Mouse (Mus musculus) olfactory bulb, adult 2 months (tissue): ENCODE data around the gene Hspg2. TPM values are rescaled to one million over a fixed set of nuclear protein-coding genes. Genes with fewer than 3 reads are reported as not detected.

Experiments
- H3K27ac ChIP-seq: fragments of 200-500 bp; 2 replicates; pipeline ENCODE4 v1.5.1; 2012; ENCODE audit warnings: low read depth, low read length; ENCODE audit not compliant: insufficient read depth
- H3K4me1 ChIP-seq: fragments of 200-500 bp; 2 replicates; pipeline ENCODE4 v1.6.1; 2012; ENCODE audit warnings: low read length; ENCODE audit not compliant: control insufficient read depth, insufficient read depth
- H3K4me3 ChIP-seq: fragments of 200-500 bp; 2 replicates; pipeline ENCODE4 v1.5.1; 2012; ENCODE audit warnings: mild to moderate bottlenecking, low read depth, low read length, moderate library complexity; ENCODE audit not compliant: insufficient read depth
- CTCF ChIP-seq: fragments of 200-500 bp; IDR thresholded peaks from 2 replicates; pipeline ENCODE4 v1.5.1; 2012; ENCODE audit warnings: low read depth, mild to moderate bottlenecking, low read length, moderate library complexity; ENCODE audit not compliant: insufficient read depth
- POLR2A ChIP-seq: fragments of 200-500 bp; IDR thresholded peaks from 2 replicates; pipeline ENCODE4 v1.6.1; 2012; ENCODE audit warnings: mild to moderate bottlenecking, low read depth, low read length, moderate library complexity; ENCODE audit not compliant: insufficient read depth
- WGBS: fragments of 180-500 bp; shearing (Covaris S2); methylation state at CpG from one replicate; pipeline ENCODE4 v1.1.7; 2018; 5-methylcytosine and 5-hydroxymethylcytosine counted together
- polyA plus RNA-seq: library from polyadenylated mRNA; stranded (reverse); fragments of >200 nt; gene quantifications from 2 replicates; pipeline ENCODE4 v1.2.4, GENCODE M21; 2012; ENCODE audit warnings: low replicate concordance; ENCODE audit not compliant: missing spikeins, insufficient read depth, insufficient read length

Gene Hspg2
- polyA plus RNA-seq, 1 experiment = not detected

- H3K4me1 ChIP-seq = peaks cover 16% of the 10 kb centered on the region
- peak overlapping the region; percentile 54 for H3K4me3 ChIP-seq
- 15% methylated on average over 20 of the region's 20 CpGs for whole genome bisulfite sequencing
- no peak overlapping the region for H3K27ac ChIP-seq
- TF ChIP-seq POLR2A (no peak), CTCF (no peak)
Observed at GRCm38 (mm10) chr4:137469081-137469844, 694 bp downstream of the Hspg2 start.

GRCm38 (mm10) chr4:137469845-137470692 is 1.5 kb downstream of the Hspg2 start:
- no peak overlapping the region for H3K4me3 ChIP-seq
- peaks cover 16% of the 10 kb centered on the region for H3K4me1 ChIP-seq
- TF ChIP-seq CTCF (no peak), POLR2A (no peak)
- H3K27ac ChIP-seq = no peak overlapping the region
- 76% methylated on average over 15 of the region's 15 CpGs for WGBS

DNA sequence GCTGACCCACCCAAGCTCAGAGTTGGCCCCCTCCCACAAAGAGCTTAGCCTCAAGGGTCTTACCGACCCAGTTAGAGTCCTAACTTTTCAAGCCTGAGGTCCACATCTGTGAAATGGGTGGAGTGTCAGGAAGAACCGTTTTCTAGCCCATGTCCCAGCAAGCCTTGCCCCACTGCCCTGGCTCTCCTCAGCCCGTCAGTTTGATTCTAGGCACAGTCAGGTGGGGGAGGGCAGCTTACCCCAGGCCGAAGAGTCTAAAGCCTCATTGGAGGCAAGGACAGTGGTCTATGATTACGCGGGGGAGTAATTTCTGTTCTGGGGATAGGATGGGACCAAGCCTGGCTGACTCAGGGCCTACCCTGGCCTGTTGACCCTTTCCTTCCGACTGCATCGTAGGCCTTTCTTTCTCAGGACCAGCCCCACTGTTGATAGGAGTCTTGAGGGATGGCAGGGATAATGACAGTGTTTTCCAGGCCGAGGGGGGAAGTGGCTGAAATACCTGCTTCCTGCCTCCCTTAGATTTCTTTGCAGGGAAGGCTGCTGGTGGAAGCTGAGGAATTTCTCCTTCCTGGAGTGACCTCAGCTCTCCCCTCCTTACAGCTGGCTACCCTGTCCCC is 2.2 kb downstream of the Hspg2 start:
- H3K4me1 ChIP-seq = peaks cover 13% of the 10 kb centered on the region
- 85% methylated on average over 9 of the region's 9 CpGs for WGBS
- H3K27ac ChIP-seq = no peak overlapping the region
- no peak overlapping the region for H3K4me3 ChIP-seq
- TF ChIP-seq POLR2A = no peak
- no peak for TF ChIP-seq CTCF

GRCm38 (mm10) chr4:137471326-137471725 is 2.8 kb downstream of the Hspg2 start:
- WGBS = 83% methylated on average over 8 of the region's 8 CpGs
- TF ChIP-seq CTCF (no peak), POLR2A (no peak)
- Histone ChIP-seq H3K4me1 (peaks cover 15% of the 10 kb centered on the region), H3K4me3 (no peak overlapping the region), H3K27ac (no peak overlapping the region)

- 93% methylated on average over 8 of the region's 8 CpGs for WGBS
- Histone ChIP-seq H3K4me3 (no peak overlapping the region), H3K4me1 (peaks cover 22% of the 10 kb centered on the region)
Observed at GRCm38 (mm10) chr4:137473240-137473639, 4.7 kb downstream of the Hspg2 start.

DNA sequence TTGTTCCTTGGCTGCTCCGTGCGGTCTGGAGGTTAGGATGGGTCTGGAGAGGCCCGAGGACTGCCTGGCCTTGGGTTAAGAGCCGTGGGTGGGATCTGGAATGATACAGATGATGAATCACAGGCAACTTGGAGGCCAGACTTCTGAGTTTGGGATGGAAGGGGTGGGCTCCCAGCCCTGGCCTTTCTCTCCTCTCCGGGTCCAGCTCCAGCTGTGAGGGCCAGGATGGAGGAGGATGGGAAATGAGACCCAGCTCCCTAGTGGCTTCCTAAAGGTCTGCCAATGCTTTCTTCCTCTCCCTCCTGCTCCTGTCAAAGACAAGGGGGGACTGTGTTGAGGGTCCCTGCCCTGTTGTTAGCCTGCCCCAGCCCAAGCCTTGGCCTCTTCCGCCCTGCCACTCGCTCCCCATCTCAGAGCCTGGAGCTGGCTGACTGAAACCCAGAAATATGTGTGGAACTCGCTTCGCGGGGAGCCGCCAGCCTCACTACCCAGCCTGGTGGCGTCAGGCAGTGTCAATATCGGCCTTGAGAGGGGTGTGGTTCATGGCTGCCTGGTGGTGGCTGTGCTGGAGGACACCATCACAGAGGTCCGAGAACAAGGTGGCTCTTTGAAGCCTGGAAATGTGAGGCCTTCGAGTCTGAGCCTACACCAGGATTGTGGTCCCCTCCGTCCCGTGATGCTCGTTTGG is 5.3 kb downstream of the Hspg2 start:
- Histone ChIP-seq H3K4me1 (peaks cover 16% of the 10 kb centered on the region), H3K27ac (no peak overlapping the region), H3K4me3 (no peak overlapping the region)
- TF ChIP-seq POLR2A (no peak), CTCF (no peak)
- WGBS = 84% methylated on average over 18 of the region's 18 CpGs

More at GRCm38 (mm10) chr4:137473240-137473639, 4.7 kb downstream of the Hspg2 start:
- TF ChIP-seq POLR2A = no peak
- TF ChIP-seq CTCF = no peak
- no peak overlapping the region for H3K27ac ChIP-seq

DNA sequence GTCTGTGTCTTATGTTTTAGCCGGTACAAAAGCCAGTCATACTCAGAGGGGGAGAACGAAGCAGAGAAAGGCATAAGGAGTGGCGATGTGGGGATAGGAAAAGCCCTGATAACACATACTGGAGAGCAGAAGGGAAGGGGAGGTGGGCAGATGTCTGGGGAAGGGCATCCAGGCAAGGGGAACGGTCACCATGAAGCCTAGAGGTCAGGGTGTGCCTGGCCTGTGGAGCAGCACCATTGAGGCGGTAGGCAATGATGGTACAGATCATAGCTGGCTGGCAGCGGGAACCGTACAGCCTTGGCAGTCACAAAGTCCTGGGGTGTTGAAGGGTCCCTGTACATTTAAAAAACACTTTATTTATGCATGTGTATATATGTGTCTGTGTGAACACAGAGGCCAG is 6.1 kb downstream of the Hspg2 start:
- H3K27ac ChIP-seq = no peak overlapping the region
- TF ChIP-seq POLR2A = no peak
- no peak for TF ChIP-seq CTCF
- WGBS = 93% methylated on average over 7 of the region's 7 CpGs
- H3K4me1 ChIP-seq = peaks cover 15% of the 10 kb centered on the region
- H3K4me3 ChIP-seq = no peak overlapping the region

- WGBS = 91% methylated on average over 13 of the region's 13 CpGs
- H3K4me1 ChIP-seq = peaks cover 15% of the 10 kb centered on the region
- no peak overlapping the region for H3K4me3 ChIP-seq
- H3K27ac ChIP-seq = no peak overlapping the region
- no peak for TF ChIP-seq POLR2A
- TF ChIP-seq CTCF = no peak
Observed at GRCm38 (mm10) chr4:137475271-137476050, 6.9 kb downstream of the Hspg2 start.
